Mouse (Mus musculus) heart, postnatal 0 days (tissue): ENCODE data around the gene Gga1.

ENCODE experiments used
- CTCF ChIP-seq: IDR thresholded peaks from 2 replicates; pipeline ENCODE4 v1.5.1; 2016; ENCODE audit warnings: antibody characterized with exemption, control low read depth, low read depth
- EP300 ChIP-seq: IDR thresholded peaks from 2 replicates; pipeline ENCODE4 v1.6.1; 2016; ENCODE audit warnings: antibody characterized with exemption, low read depth

GRCm38 (mm10) chr15:78925129-78925528, 48.1 kb downstream of the Gga1 start:
- TF ChIP-seq CTCF (no peak), EP300 (no peak)
